Mouse (Mus musculus) bone marrow, adult 2 months (tissue): ENCODE results near the gene Ahnak.

ENCODE experiments used
- CTCF ChIP-seq: fragments of 200-500 bp; IDR thresholded peaks from 2 replicates; pipeline ENCODE4 v1.5.1; 2011; ENCODE audit warnings: low read length, control low read depth; ENCODE audit not compliant: control insufficient read depth, insufficient read depth
- POLR2A ChIP-seq: fragments of 200-500 bp; IDR thresholded peaks from 2 replicates; pipeline ENCODE4 v1.6.1; 2011; ENCODE audit warnings: low read depth, mild to moderate bottlenecking, control low read depth, low read length, borderline replicate concordance; ENCODE audit not compliant: control insufficient read depth

DNA sequence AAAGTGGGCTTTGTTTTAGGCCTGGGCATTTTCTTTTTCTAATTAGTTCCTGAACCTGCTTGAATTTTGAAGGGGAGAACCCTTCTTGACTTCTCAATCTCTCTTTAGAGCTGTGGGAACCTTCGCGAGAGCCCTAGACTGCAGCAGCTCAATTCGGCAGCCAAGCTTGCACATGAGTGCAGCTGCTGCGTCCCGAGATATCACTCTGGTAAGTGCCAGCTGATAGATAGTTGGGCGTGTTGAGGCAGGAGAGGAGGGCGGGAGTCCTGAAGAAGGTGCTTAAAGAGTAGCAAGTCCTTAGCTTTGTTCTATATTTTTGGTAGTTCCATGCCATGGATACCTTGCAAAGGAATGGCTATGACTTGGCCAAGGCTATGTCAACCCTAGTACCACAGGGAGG is 42.2 kb upstream of the Ahnak start:
- TF ChIP-seq CTCF (no peak), POLR2A (no peak)
